Mouse (Mus musculus) adrenal gland, postnatal 0 days (tissue): ENCODE measurements around the gene Msx1. TPM values are rescaled to one million over a fixed set of nuclear protein-coding genes. Genes with fewer than 3 reads are reported as not detected.

ENCODE experiments used
- polyA plus RNA-seq: library from polyadenylated mRNA; unstranded; fragments of >200 nt; fragmentation: Nextera tagmentation; extraction: Ambion mirVana; gene quantifications from 2 replicates; pipeline ENCODE4 v1.2.1, GENCODE M21; 2015

Gene Msx1
- polyA plus RNA-seq = 0.66 and 2.1 TPM in 2 replicates

DNA sequence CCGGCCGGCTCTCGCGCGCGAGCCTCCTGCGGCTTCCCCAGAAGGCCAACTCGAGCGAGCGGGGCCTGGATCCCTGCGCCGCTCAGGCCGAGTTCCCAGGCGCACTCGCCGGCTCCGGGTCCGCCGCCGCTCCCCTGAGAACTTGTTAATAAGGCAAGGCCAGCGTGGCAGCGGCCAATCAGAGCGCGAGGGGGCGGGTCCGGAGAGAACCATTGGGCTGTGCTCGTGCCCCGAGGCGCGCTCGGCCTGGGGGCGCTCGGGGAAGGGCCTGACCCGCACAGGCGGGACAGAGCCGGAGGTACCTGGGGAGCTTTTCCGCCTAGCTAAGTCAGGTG, at the start of gene Msx1:
Gene Msx1, minus strand, starts transcription at position 123 of the 335 bp plus-strand sequence.

Other genes starting within 250 kb of the Msx1 start
- 2.6 and 6.6 TPM in 2 replicates for gene Stk32b, start 107.4 kb downstream of the Msx1 start, polyA plus RNA-seq
- 1.9 and 3.3 TPM in 2 replicates for gene Cytl1, start 89.1 kb downstream of the Msx1 start, polyA plus RNA-seq
- 24.3 and 32.3 TPM in 2 replicates for gene Stx18, start 214.2 kb upstream of the Msx1 start, polyA plus RNA-seq